Mouse (Mus musculus) ES-Bruce4 (cell line): ENCODE results near the gene Olfr215.

Experiments used
- CTCF ChIP-seq: IDR thresholded peaks from one replicate; pipeline ENCODE4 v1.8.1; 2011; ENCODE audit warnings: low read depth, low read length
- EP300 ChIP-seq: IDR thresholded peaks from 2 replicates; pipeline ENCODE4 v1.6.1; 2011; ENCODE audit warnings: low read depth, low read length; ENCODE audit not compliant: insufficient read depth
- POLR2A ChIP-seq: IDR thresholded peaks from one replicate; pipeline ENCODE4 v1.8.1; 2011; ENCODE audit warnings: low read length; ENCODE audit not compliant: insufficient read depth

GRCm38 (mm10) chr6:116569834-116570233 is 14.2 kb downstream of the Olfr215 start:
- no peak for TF ChIP-seq POLR2A
- TF ChIP-seq EP300 = no peak
- TF ChIP-seq CTCF = peak; percentile 10
